Comparison of ENCODE assay signal across 20 mouse cellular contexts in genomic region chr2:115734850-115735249, GRCm38 (mm10).
A peak's percentile ranks its signal among the peaks of the same experiment; 100 is the strongest.
DNase-seq lines count a peak whose midpoint lies in the region; ATAC-seq lines count a peak whose summit lies in the region.
"Had no signal": no experiment of that assay in that cellular context is flagged by ENCODE, and none has a peak within 500 bp of the region (broad histone marks: within the 10 kb centered on the region; RNA-seq: fewer than 3 reads in every experiment).

No protein-coding gene starts in this region.

- no peaks in the 10 kb centered on the region for H3K36me3 ChIP-seq in kidney, embryonic 14.5 days (ENCODE audit: control insufficient read depth, insufficient read depth, low read length)
- H3K36me3 ChIP-seq: embryonic facial prominence, embryonic 15.5 days; forebrain, embryonic 10.5 days; heart, embryonic 15.5 days had no signal

- no peaks in the 10 kb centered on the region for H3K9me3 ChIP-seq in kidney, embryonic 14.5 days (ENCODE audit: control insufficient read depth, low read length)
- H3K9me3 ChIP-seq: embryonic facial prominence, embryonic 15.5 days; forebrain, embryonic 10.5 days; heart, embryonic 15.5 days had no signal

- DNase-seq in kidney, adult 18-20 months, result peak; percentile 35
- DNase-seq in kidney, postnatal 14 days, result no peak
- DNase-seq in kidney, postnatal 36 days, result peak; percentile 37 to 41
- DNase-seq in spleen, adult 18-20 months, result no peak
- DNase-seq: adrenal gland, adult 8-10 months; adrenal gland, postnatal 36 days; cerebellum, adult 2 months; cerebellum, postnatal 10 days; gastrocnemius, postnatal 14 days; heart, adult 11 months; heart, postnatal 14 days had no signal

- no peak overlapping the region for H3K9ac ChIP-seq in kidney, embryonic 14.5 days (ENCODE audit: low read depth, low read length)
- H3K9ac ChIP-seq: embryonic facial prominence, embryonic 15.5 days; heart, embryonic 15.5 days; hindbrain, embryonic 14.5 days had no signal

- ATAC-seq in kidney, embryonic 14.5 days (ENCODE audit: low FRiP score, low TSS enrichment), result 0 out of 2 replicates have a peak, but pooled peaks have one; percentile 22
- no peak for ATAC-seq in granulocyte monocyte progenitor cell, adult 5-6 weeks (replicated peaks; ENCODE audit: poor library complexity, severe bottlenecking)
- ATAC-seq: forebrain, embryonic 14.5 days had no signal

- 74% methylated on average over 6 of the region's 6 CpGs for WGBS in kidney, embryonic 14.5 days

- 0 out of 2 replicates have a peak, but pooled peaks cover 3% of the 10 kb centered on the region for H3K4me1 ChIP-seq in kidney, embryonic 14.5 days (ENCODE audit: control insufficient read depth, insufficient read depth, low read length)
- H3K4me1 ChIP-seq: forebrain, embryonic 10.5 days had no signal

- H3K4me2 ChIP-seq in kidney, embryonic 14.5 days (replicated peaks; ENCODE audit: low read depth, low read length), result no peak overlapping the region
- H3K4me2 ChIP-seq: embryonic facial prominence, embryonic 15.5 days; heart, embryonic 11.5 days; heart, embryonic 15.5 days; hindbrain, embryonic 14.5 days had no signal

- H3K27me3 ChIP-seq in kidney, embryonic 14.5 days (ENCODE audit: control insufficient read depth, insufficient read depth, low read length), result no peaks in the 10 kb centered on the region
- H3K27me3 ChIP-seq: embryonic facial prominence, embryonic 15.5 days; heart, embryonic 15.5 days had no signal

- H3K4me3 ChIP-seq in kidney, embryonic 14.5 days (ENCODE audit: low read length), result no peak overlapping the region
- H3K4me3 ChIP-seq: embryonic facial prominence, embryonic 15.5 days; erythroblast, embryonic 14.5 days; forebrain, embryonic 10.5 days; heart, embryonic 15.5 days had no signal

- no peak overlapping the region for H3K27ac ChIP-seq in kidney, embryonic 14.5 days (ENCODE audit: low read depth, low read length)
- H3K27ac ChIP-seq: embryonic facial prominence, embryonic 15.5 days; forebrain, embryonic 10.5 days; heart, embryonic 15.5 days; hindbrain, embryonic 14.5 days had no signal

Comparison
In these comparisons a context has a peak if more than half of its experiments do, and no peak if none do; other contexts are left out.
1. DNase-seq: peak in kidney, adult 18-20 months (single experiment) and kidney, postnatal 36 days (2 of 2); none in kidney, postnatal 14 days (single experiment) and spleen, adult 18-20 months (0 of 2).